Mouse (Mus musculus) liver, postnatal 0 days (tissue): ENCODE results near the gene Abcg5.

Experiments
- CTCF ChIP-seq: sonication (generic); IDR thresholded peaks from 2 replicates; pipeline ENCODE4 v1.5.1; 2016; ENCODE audit warnings: antibody characterized with exemption, low read depth
- EP300 ChIP-seq: IDR thresholded peaks from 2 replicates; pipeline ENCODE4 v1.6.1; 2016; ENCODE audit warnings: antibody characterized with exemption, low read depth, mild to moderate bottlenecking

GRCm38 (mm10) chr17:84674048-84674447 lies 8.8 kb downstream of the Abcg5 start:
- no peak for TF ChIP-seq CTCF
- TF ChIP-seq EP300 = no peak
